Mouse (Mus musculus) heart, embryonic 11.5 days (tissue): ENCODE results near the gene Scamp1. TPM values are rescaled to one million over a fixed set of nuclear protein-coding genes. Genes with fewer than 3 reads are reported as not detected.

Experiments
- ATAC-seq: fragments of 200-750 bp; cut with Nextera tagmentation; replicated peaks from 2 replicates; pipeline ENCODE4 v1.8.0; 2017; ENCODE audit warnings: moderate library complexity; ENCODE audit not compliant: insufficient number of reproducible peaks, low FRiP score, low TSS enrichment
- H3K27ac ChIP-seq: fragments of 300-500 bp; sonication (generic); 2 replicates; pipeline ENCODE4 v1.5.1; 2014; ENCODE audit warnings: mild to moderate bottlenecking, low read depth, low read length
- H3K27me3 ChIP-seq: fragments of 300-500 bp; sonication (generic); 2 replicates; pipeline ENCODE4 v1.6.1; 2014; ENCODE audit warnings: mild to moderate bottlenecking, low read length, mixed read lengths; ENCODE audit not compliant: control insufficient read depth, insufficient read depth
- H3K36me3 ChIP-seq: fragments of 300-500 bp; sonication (generic); 2 replicates; pipeline ENCODE4 v1.6.1; 2014; ENCODE audit warnings: mild to moderate bottlenecking, low read length, moderate library complexity, mixed read lengths; ENCODE audit not compliant: control insufficient read depth, insufficient read depth
- H3K4me1 ChIP-seq: fragments of 300-500 bp; sonication (generic); 2 replicates; pipeline ENCODE4 v1.6.1; 2014; ENCODE audit warnings: low read length; ENCODE audit not compliant: control insufficient read depth, insufficient read depth
- H3K4me2 ChIP-seq: fragments of 300-500 bp; sonication (generic); 2 replicates; pipeline ENCODE4 v1.6.1; 2014; ENCODE audit warnings: mild to moderate bottlenecking, moderate library complexity
- H3K4me3 ChIP-seq: fragments of 300-500 bp; sonication (generic); 2 replicates; pipeline ENCODE4 v1.5.1; 2014; ENCODE audit warnings: low read depth, low read length
- H3K9ac ChIP-seq: fragments of 300-500 bp; sonication (generic); 2 replicates; pipeline ENCODE4 v1.6.1; 2014; ENCODE audit warnings: mild to moderate bottlenecking, low read depth, low read length, moderate library complexity
- H3K9me3 ChIP-seq: fragments of 300-500 bp; sonication (generic); replicated peaks from 2 replicates; pipeline ENCODE4 v1.6.1; 2016; ENCODE audit warnings: low read length; ENCODE audit not compliant: control insufficient read depth
- WGBS: fragments of 180-500 bp; shearing (Covaris S2); extraction: QIAGEN DNeasy Blood & Tissue Kit; methylation state at CpG from one replicate; pipeline ENCODE4 v1.1.7; 2014; ENCODE audit not compliant: insufficient replicate concordance; 5-methylcytosine and 5-hydroxymethylcytosine counted together
- polyA plus RNA-seq: library from polyadenylated mRNA; unstranded; fragments of >200 nt; fragmentation: Nextera tagmentation; extraction: Ambion mirVana; gene quantifications from 2 replicates; pipeline ENCODE4 v1.2.1, GENCODE M21; 2014

Gene Scamp1
- polyA plus RNA-seq, 1 experiment from 2014 or later = 21.2 TPM

- Histone ChIP-seq H3K9me3 (no peaks in the 10 kb centered on the region), H3K4me2 (no peak overlapping the region), H3K9ac (no peak overlapping the region), H3K4me3 (no peak overlapping the region), H3K27ac (peak overlapping the region; percentile 65; the same call in 1 of the 2 replicates), H3K27me3 (no peaks in the 10 kb centered on the region), H3K36me3 (no peaks in the 10 kb centered on the region), H3K4me1 (peaks cover 16% of the 10 kb centered on the region)
- no peak for ATAC-seq
- 79% methylated on average over 7 of the region's 7 CpGs for WGBS
Observed at GRCm38 (mm10) chr13:94159478-94160220, 126.0 kb downstream of the Scamp1 start.

DNA sequence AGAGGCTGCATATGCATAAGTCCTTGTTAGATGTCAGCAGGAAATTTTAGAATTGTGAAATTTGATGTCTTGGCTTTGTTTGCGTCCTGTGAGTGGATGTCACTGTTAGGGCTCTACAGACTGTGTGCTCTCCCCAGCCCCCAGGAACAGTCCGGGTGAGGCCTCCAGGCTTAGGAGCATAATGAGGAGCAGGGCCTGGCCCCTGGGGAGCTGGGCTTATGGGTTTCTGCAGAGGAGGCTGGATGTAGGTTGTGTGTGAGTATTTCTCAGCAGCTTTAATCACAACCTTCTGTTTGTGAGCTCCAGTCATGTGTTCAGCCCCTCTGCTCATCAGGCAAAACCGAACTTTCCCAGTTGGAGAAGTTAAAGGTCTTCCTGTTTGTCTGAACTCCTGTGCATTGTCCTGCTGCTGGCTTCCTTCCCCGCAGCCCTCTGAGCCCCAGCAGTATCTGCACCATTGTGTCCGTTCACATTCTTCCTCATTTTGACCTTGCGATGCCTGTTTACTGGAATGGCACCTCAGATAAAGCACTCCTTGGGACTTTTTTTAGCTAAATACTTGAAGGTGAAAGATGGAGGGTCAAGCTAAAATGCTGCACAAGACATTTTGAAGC is 126.7 kb downstream of the Scamp1 start:
- H3K27ac ChIP-seq = peak overlapping the region; percentile 65
- H3K9me3 ChIP-seq = no peaks in the 10 kb centered on the region
- peaks cover 16% of the 10 kb centered on the region for H3K4me1 ChIP-seq
- no peak overlapping the region for H3K4me2 ChIP-seq
- no peaks in the 10 kb centered on the region for H3K27me3 ChIP-seq
- H3K9ac ChIP-seq = no peak overlapping the region
- 33% methylated on average over 6 of the region's 6 CpGs for WGBS
- no peak overlapping the region for H3K4me3 ChIP-seq
- ATAC-seq = no peak
- H3K36me3 ChIP-seq = no peaks in the 10 kb centered on the region

GRCm38 (mm10) chr13:94155657-94156429 is 129.8 kb downstream of the Scamp1 start:
- no peaks in the 10 kb centered on the region for H3K36me3 ChIP-seq
- no peaks in the 10 kb centered on the region for H3K9me3 ChIP-seq
- WGBS = 48% methylated on average over 9 of the region's 9 CpGs
- no peak for ATAC-seq
- peaks cover 14% of the 10 kb centered on the region for H3K4me1 ChIP-seq
- H3K9ac ChIP-seq = no peak overlapping the region
- no peaks in the 10 kb centered on the region for H3K27me3 ChIP-seq
- no peak overlapping the region for H3K4me2 ChIP-seq
- H3K4me3 ChIP-seq = no peak overlapping the region
- no peak overlapping the region for H3K27ac ChIP-seq

DNA sequence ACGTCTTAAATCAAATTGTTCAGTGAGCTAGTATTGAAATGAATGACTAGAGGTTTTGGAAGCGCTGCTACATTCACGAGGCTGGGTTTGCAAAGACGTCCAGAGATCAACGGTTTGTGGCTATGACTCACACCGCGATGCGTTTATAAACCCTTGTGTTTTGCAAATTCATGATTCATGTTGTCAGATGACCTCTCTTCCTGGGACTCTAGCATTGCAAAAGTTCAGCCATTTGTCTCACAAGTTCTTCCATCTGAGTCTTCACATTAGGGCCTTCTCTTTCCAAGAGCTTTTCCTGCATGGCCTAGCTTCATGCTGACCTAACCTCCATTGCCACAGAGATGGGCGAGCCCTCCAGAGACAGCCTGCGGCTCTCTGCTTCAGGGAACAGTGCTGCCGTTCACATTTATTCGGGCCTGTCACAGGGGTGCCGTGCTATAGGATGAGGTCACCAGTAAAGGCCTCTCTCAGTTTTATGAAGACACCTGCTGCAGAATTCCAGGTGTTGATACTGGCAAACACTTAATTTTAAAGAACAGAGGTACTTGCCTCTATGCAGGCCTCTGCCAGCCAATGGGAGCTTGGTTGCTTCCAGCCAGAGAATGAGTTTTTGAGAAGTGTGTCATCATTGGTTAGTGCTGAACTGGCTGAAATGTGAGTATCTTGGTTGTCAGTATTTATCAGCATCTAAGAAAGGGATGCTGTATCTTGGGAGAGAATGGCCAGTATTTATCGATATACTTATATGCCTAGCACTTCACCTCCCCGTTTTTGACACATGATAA is 131.0 kb downstream of the Scamp1 start:
- Histone ChIP-seq H3K4me1 (peaks cover 17% of the 10 kb centered on the region), H3K27me3 (no peaks in the 10 kb centered on the region), H3K36me3 (no peaks in the 10 kb centered on the region), H3K9ac (no peak overlapping the region), H3K4me2 (no peak overlapping the region), H3K4me3 (no peak overlapping the region), H3K9me3 (no peaks in the 10 kb centered on the region), H3K27ac (no peak overlapping the region)
- WGBS = 83% methylated on average over 15 of the region's 15 CpGs
- ATAC-seq = no peak

DNA sequence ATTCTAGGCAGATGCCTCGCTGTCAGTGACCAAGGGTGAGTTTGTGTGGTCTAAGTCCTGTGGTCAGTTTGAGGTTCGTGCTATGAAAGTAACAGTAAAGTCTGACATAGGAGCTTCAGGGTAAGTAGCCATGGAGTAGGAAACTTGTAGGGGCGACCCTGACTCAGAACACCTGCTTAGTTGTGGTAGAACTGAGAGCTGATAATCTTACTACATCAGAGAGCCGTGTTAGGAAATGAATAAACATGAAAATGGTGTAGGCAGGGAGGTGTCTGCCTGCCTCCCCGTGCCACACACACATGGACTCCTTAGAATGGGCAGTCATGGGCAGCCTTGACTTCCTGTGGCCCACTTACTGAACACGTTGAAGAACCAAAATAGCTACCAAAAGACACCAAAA is 132.0 kb downstream of the Scamp1 start:
- no peaks in the 10 kb centered on the region for H3K36me3 ChIP-seq
- H3K4me2 ChIP-seq = no peak overlapping the region
- no peaks in the 10 kb centered on the region for H3K27me3 ChIP-seq
- ATAC-seq = no peak
- H3K9ac ChIP-seq = no peak overlapping the region
- no peak overlapping the region for H3K27ac ChIP-seq
- H3K4me3 ChIP-seq = no peak overlapping the region
- WGBS = 75% methylated on average over 6 of the region's 6 CpGs
- peaks cover 7% of the 10 kb centered on the region for H3K4me1 ChIP-seq
- H3K9me3 ChIP-seq = no peaks in the 10 kb centered on the region

GRCm38 (mm10) chr13:94152836-94153235 is 132.8 kb downstream of the Scamp1 start:
- no peak overlapping the region for H3K9ac ChIP-seq
- ATAC-seq = no peak
- H3K9me3 ChIP-seq = no peaks in the 10 kb centered on the region
- no peak overlapping the region for H3K27ac ChIP-seq
- H3K4me1 ChIP-seq = peaks cover 6% of the 10 kb centered on the region
- 96% methylated on average over 10 of the region's 10 CpGs for WGBS
- H3K4me3 ChIP-seq = no peak overlapping the region
- H3K36me3 ChIP-seq = no peaks in the 10 kb centered on the region
- H3K27me3 ChIP-seq = no peaks in the 10 kb centered on the region
- no peak overlapping the region for H3K4me2 ChIP-seq

Other genes starting within 250 kb of the Scamp1 start
- 18.5 and 24.8 TPM in 2 replicates for gene Lhfpl2, start 228.1 kb downstream of the Scamp1 start, polyA plus RNA-seq
- 35.1 and 42.1 TPM in 2 replicates for gene Ap3b1, start 73.1 kb upstream of the Scamp1 start, polyA plus RNA-seq